Mouse (Mus musculus): ENCODE measurements at regions not wholly inside any gene's neighbourhood (a gene's known extent, or its start where the extent isn't known, plus 50 kb on each side); places are given as distances from the start of the nearest gene placed in this dataset.

DNA sequence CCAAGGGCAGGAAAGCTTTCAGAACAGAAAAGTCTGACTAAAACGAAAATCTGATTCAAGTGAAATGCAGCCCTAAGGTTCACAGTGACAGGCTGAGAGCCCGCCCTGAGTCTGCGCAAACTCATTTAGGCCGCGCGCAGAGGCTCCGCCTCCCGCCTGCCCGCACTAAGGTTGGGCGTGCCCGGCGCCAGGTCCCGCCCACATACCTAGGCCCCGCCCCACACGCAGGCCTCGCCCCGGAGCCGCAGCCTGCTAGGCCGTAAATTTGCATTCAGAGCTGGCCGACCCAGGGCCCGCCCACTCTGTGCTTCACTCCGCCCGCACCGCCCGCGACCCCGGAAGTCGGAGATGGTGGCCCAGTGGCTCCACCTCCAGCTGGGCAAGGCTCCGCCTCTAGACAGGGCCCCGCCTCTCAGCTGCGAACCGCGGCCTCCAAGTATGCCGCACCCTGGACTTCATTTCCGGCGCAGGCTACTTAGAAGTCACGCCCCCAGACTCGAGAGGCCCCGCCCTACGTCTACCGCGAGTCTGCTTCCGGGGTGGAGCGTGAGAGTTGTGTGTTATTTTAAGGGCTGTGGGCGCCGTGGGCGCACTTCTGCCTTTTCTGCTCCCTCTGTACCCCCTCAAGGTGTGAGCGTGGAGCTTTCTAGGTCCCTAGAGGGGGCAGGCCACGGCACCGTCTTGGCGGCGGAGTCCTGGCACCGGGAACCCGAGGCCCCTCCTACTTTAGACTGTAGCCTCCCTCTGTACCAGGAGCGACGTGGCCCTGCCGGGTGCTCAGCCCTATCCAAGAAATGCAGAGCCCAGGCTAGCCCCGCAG is 52.3 kb upstream of the Wnt7b start:
- DNase-seq: peak; percentile 98

DNA sequence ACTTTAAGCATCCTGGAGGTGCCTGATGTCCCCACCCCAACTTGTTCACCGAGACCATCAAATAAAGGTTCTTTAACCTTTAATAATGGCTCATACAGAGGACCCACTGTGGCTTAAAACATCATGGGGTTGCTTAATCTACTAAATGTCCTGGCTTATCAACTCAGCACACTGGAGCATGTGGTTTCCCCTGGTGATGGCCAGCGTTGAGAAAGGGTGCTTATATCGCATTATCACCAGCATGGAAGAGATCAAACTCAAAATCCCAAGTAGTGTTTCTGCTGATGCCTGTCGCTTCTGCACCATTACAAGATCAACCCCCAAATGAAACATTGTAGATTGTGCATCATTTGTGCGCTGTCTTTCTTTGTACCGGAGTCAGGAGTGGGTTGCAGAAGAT is 53.2 kb upstream of the Wnt7b start:
- no peak for DNase-seq

DNA sequence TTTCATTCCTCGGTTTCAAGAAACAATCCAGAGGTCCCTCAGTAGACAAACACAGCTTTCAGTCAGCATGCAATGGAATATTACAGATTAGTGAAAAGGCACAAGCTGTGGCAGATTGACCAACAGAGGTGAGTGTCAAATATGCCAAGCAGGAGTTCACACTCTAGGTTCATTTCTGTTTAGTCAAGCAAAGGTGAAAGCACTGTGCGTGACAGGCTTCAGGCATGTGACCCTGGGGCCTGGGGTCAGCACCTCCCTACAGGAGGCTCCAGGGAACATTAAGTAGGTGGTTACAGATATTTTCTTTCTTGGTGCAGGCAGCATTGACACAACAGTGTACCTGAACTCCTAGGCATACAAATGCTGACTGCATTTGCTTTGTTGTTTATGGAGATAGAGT is 57.3 kb upstream of the Wnt7b start:
- DNase-seq: no peak

DNA sequence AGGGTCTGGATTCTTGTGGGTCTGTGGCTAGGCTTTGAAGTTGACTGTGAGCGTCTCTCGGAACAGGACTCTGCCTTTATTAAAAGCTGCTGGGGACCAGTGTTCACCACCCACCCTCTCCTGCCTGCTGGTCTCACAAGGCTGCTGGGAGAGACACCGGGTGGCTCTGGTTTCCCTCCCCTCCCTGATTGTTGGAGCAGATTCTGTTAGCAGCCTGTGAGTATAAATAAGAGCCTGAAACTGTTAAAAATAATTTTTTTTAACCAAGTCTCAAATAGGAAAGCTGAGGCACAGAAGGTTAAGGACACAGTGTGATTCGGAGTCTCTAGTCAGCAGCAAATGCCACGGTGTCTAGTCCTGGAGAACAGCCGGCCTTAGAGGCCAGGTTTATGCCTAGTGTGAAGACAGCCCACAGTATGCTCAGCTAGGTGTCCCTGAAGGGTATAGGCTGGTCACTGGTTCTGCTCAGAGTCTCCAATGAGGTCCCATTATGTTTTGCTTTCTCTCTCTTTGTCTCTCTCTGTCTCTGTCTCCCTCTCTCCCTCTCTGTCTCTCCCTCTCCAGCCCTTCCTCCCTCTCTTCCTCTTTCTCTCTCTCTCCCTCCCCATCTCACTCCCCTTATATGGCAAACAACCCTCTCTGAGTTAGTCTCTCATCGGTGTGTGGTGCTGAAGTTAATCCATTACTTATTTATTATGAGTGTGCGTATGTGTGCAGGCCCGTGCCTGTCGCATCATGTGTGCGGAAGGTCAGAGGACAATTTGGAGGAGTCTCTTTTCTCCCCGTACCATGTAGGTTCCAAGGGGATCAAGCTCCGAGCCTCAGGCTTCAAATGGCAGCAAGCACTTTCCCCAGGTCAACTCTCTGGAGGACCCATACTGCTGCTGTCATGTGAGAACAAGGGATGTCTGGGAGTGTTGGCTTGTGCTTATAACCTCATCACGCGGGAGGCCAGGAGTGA is 59.1 kb upstream of the Wnt7b start:
- no peak for DNase-seq

DNA sequence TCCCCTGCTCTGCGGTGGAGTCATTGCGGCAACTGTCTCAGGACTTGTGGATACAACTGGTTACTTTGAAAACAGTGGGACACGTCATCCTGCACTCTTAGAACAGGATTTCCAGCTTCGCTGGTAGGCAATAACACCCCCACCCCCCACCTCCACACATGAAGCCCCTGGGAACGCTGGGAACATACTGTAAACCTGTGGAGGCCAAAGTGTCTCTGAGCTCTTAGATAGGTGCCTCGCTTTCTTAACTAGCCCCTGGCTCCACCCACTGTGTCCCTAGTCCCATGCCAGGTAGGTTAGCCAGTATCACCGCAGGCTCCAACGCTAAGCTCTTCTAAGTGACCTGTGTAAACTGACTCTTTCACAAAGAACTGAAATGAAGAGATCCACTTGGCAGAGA is 63.1 kb upstream of the Wnt7b start:
- DNase-seq: no peak

DNA sequence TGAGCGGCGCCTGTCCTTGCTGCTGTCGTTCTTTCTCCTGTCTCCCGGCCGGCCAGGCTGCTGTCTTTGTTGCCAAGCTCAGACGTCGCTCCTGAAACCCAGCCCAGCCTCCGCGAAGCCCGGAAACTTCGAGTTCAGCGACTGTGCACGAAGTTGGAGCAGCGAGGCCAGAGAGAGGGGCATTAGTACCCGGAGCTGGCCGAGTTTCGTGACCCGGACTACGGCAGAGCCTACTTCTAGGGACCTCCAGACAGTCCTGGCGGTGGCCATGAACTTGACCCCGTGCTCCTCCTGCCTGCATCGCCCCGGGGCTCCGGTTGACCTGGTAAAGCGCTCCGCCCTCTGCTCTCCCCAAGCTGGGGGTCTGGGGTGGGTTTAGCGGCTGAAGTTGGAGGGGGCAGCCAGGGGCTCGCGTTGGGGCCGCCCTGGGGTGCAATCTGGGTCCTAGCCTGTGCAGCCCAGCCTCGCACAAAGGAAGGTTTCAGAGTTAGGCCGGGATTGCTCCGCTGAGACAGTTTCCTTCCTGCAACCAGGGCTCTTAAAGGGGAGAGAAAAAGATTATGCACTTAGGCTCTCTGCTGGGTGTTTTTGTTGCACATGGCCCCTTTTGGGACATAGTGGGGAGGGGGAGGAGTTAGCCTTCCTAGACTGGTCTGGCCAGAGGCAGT is 63.8 kb upstream of the Wnt7b start:
- DNase-seq: no peak

DNA sequence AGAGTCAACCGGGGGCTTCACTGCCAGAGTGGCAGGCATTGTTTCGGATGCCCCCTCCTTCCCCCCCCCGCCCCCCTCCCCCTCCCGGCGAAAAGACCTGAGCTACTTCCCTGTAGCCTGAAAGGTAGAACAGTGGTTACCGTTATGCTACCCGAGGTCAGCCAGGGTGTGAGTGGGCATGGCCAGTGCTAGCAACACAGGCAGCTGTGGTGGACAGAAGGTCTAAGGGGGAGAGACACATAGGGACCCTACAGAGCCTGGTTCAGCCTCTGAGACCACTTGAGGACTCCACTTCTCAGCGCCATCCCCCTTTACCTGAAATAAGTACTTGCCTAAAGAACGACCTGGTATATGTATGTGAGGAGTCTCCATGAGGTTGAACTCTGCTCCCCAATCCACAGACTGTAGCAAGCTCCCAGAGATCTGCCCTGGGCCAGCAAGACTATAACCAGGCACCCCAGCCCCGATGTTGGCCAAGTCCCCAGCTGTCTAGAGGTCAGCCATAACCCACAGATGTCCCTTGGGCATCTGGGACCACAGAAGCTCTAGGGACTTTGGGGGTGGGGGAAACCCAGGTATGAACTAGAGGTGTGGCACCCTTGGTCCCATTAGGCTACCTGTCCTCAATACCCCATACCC is 64.5 kb upstream of the Wnt7b start:
- DNase-seq: no peak

DNA sequence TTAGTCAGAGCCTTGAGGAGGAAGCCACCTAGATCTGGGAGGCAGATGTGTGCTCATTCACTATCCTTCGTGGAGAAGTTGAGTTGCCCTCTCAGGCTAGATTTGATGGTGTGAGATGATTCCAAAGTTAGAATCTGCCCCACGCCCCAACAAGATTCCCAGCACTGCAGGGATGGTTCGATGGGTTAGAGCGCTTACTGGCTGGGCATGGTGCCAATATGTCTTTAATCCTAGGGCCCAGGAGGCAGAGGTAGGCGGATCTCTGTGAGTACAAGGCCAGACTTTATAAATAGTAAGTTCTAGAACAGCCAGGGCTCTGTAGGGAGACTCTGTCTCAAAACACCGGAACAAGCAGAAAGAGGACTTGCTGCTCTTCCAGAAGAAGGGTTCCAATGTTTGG is 65.3 kb upstream of the Wnt7b start:
- DNase-seq: no peak

DNA sequence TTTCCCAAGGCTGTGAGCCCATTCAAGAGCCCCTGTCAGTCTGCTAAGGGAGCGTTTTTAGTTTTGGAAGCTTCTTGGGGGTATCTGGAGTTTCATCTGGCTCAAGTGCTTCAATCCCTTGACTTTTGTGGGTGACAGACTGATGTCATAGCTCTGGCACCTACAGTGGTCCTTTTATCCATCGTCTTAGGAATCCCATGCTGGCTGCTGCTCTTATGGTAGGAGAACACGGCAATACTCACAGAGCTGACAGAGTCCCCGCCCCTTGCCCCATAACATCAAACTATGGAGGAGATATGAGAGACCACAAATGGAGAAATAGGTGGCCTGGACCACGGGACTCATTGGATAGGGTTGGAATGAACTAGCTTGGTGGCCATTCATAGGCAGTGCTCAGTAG is 68.0 kb upstream of the Wnt7b start:
- DNase-seq: no peak

DNA sequence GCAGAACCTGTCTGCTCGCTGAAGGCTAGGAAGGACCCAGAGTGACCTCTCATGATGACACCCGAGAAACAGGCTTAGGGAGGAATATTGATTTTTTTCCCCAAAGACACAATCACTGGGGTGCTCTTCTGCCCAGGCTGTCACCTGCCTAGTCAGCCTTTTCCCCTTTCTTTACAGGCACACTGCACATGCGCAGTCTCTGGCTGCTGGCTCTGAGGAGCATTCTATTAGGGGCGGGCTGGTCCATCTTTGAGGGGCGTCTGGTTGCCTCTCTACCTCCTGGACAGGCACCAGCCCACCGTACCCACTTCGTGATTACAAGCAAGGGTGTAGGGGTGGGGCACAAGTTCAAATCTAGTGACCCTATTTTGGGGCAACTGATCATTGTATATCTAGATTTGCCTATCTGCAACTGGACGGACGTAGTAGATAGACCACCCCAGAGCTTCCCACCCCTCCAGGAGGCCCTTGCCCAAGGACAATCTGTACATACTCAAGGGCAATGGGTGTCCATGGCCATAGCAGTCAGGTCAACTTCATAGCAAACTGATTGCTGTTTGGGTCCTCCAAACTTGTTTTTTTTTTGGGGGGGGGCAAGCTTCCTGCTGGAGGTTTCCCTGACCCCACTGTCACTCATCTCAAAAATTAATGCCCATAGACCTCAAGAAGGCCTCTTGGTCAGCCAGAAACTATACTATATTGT is 69.6 kb upstream of the Wnt7b start:
- no peak for DNase-seq

DNA sequence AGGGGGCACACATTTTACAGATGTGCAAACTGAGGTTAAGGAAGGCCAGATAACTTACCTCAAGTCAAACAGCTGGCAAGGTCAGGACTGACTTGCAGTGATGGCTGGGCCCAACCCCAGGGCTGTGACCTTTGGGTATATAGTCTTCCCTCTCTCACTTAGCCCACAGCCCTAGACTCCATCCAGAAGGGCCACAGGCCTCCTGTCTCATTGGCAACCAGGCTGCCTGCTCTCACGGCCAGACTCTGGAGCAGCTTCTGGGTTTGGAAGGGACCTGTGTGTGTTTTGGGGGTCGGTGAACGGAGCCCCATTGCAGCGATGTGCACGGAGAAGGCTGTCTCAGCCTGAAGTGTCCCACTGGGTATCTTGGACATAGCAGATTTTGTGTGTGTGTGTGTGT is 70.2 kb upstream of the Wnt7b start:
- no peak for DNase-seq

DNA sequence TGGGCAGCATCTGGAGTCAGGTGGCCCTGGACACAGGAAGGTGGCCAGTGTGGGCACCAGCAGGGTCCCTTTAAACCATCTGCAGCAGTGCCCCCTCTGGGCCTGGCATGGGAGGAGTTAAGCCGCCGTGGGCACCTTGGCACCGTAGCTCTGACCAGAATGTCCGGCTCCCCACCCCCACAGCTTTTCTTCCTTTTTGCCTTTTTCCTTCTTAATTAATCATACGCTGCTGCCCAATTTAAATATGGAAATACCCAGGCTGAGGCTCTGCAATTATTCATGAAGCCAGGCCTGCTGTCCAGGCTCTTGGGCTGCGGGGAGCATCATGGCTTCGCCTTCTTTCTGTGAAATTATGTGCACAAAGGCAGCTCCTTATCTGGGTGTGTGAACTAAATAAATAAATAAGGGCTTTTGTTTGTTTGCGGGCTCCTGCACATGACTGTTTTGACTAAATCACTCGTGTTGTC is 70.6 kb upstream of the Wnt7b start:
- peak; percentile 72 for DNase-seq

DNA sequence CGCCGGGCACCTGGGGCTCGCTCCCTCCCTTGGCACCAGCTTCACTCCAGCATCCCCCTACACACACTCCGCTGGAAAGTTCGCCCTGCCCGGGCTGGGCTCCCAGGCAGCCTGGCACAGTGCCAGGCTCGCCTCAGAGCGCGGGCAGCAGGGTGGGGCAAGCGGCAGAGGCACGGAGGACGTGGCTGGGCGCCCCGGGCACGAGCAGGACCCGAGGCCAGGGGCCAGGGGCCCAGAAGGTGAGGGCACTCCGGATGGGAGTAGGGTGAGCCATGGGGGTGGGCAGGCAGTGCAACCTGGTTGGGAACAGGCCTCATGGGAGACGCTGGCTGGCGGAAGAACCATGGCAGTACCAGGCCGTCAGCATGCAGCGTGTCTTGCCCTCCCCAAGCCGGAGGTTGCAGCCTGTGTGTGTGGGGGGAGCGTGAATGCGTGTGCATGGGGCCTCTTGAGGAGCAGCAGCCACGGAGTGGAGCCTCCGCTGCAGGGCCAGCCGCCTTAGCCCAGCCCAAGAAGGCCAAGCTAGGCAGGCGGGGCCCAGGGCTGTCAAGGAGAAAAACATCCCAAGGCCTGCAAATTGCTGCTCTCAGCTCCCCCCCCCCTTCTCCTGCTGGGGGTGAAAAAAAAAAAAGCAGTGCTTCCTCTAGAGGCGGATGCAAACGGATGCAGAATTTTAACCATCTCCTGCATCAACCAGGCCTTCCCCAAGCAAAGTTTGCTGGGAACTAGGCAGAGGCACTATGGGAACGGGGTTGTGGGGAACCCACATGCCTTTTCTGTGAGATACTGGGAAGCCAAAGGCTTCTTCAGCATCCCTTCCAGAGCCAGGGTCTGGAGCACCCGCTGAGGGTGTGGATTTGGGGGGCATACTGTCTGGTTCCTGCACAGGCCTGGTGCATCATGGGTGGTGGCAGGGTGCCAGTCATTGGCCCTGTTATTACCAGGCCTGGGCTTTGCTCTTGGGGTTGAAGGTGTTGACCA is 71.4 kb upstream of the Wnt7b start:
- DNase-seq: peak; percentile 90

DNA sequence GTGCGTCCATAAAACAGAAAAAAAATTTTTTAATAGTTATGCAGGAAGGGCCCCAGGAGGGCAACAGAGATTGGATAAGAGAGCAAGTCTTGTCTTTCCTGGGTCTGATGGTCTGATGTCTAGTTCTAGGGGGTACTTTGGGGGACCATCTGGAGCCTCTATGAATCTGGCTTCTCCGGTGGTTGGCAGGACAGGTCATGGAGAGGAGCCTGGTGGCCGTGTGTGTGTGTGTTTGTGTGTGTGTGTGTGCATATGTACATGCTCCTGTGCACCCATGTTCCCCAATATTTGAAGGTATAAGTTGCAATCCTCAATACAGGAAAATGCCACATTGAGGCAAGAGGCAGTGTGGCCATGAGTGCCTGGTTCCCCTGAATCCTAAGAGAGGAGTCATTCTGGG is 72.5 kb upstream of the Wnt7b start:
- DNase-seq: peak; percentile 38

DNA sequence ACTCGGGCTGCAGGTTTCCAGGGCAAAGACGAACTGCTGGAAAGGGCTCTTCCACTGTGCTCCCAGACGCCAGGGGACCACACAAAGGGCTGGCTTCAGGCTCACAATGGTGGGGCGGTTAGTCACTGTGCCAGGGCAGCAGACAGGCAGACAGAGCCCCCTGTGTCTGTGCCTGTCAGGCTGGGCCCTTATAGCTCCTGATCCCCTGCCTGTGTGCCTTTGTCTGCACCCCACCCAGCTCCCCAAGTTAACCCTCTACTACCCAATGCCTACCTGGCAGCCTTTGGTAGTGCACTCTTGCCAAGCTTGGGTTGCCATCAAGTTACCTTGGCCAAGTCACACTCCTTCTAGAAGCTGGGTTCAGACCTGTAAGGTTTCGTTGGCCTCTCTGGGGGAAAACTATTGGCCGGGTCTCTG is 73.5 kb upstream of the Wnt7b start:
- peak; percentile 63 for DNase-seq

DNA sequence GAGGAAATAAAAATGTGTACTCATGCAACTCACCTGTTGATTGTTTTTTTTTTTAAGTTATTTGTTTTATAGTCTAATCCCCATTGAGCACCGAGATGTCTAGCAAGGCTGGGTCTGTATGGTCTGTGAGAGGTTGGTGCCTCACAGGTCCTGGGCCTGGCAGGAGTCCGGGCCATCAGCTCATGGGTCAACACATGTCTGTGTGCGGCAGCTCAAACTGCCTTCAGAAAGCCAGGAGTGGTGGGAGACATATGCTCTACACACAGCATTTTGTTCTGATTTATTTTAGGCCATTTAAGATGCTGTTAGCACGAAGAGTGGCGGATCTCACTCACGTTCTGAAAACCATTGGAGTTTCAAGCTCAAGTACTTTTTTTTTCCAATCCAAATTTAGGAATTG is 74.6 kb upstream of the Wnt7b start:
- peak; percentile 54 for DNase-seq

DNA sequence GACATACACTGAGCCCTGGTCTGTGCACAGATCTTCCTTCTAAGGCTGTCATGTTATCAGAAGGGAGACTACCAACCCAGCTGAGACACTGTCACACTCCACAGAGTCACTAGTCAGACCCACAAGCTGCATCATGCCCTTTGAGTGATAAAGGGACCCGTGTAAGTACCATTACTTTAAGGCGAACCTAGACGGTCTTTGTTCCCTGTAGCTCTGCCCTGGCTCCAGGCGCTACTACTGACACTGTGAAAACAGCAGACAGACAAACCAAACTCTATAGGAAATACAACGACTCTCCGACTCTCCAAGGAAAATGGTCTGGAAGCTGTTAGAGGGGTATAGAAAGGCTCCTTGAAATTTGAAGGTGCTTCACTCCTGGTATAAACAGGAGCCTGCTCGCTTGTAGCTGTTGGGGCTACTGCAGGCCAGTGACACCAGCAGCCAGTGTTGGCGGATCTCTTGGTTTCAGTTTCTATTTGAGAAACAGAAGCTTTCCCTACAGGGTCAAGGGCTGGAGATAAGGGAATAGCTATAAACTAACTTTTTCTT is 75.2 kb upstream of the Wnt7b start:
- DNase-seq: peak; percentile 60

DNA sequence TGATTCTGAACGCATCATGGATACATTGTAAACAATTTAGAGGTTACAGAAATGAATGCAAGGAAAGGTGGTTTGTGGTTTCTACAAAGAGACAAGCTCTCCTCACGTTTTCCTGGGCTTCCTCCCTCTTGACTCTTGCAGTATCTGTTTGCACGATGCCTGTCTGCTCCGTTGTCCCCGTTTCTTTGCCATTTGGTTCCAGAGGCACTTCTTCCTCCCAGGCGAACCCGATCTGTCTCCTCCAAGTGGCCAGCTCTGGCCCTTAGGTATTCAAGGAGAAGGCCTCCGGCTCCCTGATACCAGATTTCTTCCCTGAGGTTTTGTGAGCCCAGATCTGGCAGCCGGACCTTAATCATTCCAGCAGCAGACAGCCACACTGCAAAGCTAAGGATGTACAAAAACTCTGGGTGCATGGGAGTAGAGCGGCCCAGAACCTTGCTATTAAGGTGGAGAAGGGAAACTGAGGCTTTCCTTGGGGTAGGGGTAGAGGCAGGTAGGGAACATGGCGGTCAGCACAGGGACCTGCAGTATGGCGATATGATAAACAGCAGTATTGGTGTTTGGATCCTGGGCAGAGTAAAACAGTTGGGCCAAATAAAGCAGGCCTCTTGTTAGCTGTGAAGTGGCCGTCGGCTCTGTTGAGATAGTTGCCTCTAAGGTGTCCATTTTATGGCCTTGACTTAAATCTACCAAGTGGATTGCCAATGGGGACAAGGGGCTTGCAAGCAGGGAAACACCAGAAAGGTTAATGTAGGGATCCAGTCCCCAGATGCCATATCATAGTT is 76.0 kb upstream of the Wnt7b start:
- DNase-seq: peak; percentile 65

DNA sequence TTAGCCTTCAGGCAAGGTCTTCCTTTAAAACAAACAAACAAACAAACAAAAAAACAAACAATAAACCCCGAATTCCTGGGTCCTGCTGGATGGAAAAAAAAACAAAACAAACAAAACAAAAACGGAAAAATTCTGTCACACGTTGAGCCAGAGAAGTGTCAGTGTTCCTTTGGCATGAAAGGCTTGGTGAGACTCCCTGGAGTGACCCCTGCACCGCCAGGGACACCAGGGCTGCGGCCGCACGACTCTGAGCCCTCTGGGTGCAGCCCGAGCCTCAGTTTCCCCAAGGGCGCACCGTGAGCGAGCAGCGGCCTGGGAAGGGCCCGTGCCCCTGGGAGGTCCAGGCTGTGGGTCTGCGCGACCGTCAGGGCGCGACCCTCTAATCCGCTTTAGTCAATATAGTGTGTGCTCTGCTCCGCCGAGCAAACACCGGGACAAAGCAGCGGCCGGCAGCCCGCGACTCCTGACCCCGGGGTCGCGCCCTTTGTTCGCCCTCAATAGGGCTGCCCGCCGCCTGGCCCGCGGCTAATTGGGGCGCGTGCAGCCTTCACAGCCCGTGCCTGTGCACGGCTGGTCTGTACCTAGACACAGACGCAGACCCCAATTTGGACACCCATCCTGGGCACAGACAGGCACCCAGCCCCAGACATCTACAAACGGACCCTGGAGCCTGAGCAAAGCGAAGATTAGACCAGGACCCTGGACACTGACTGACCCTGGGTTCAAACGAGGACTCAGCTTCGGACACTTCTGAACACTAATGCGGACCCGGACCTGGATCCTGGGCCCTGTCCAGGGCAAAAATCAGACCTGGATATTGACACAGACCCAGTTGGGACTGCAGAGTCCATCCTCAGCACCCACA is 74.0 kb upstream of the Ppara start:
- peak; percentile 27 for DNase-seq

All from cerebellum, adult 8-10 months (tissue).